Mouse (Mus musculus) ES-Bruce4 (cell line): ENCODE data around the gene Gm5475. TPM values are rescaled to one million over a fixed set of nuclear protein-coding genes. Genes with fewer than 3 reads are reported as not detected.

Source experiments
- H3K27ac ChIP-seq: 2 replicates; pipeline ENCODE4 v1.5.1; 2012; ENCODE audit warnings: low read length, inconsistent platforms; ENCODE audit not compliant: insufficient read depth
- H3K27me3 ChIP-seq: 2 replicates; pipeline ENCODE4 v1.6.1; 2012; ENCODE audit warnings: mild to moderate bottlenecking, low read length, inconsistent platforms; ENCODE audit not compliant: control insufficient read depth, poor library complexity, insufficient read depth, severe bottlenecking
- H3K36me3 ChIP-seq: 2 replicates; pipeline ENCODE4 v1.6.1; 2012; ENCODE audit warnings: inconsistent platforms, mild to moderate bottlenecking, low read length, moderate library complexity; ENCODE audit not compliant: control insufficient read depth, poor library complexity, insufficient read depth, severe bottlenecking
- H3K4me1 ChIP-seq: one replicate; pipeline ENCODE4 v1.8.1; 2011; ENCODE audit warnings: low read length; ENCODE audit not compliant: control insufficient read depth, insufficient read depth
- H3K4me3 ChIP-seq: 2 replicates; pipeline ENCODE4 v1.5.1; 2011; ENCODE audit warnings: low read depth, mild to moderate bottlenecking, low read length
- H3K9ac ChIP-seq: 2 replicates; pipeline ENCODE4 v1.6.1; 2012; ENCODE audit warnings: low read depth, mild to moderate bottlenecking, inconsistent platforms; ENCODE audit not compliant: poor library complexity, severe bottlenecking
- H3K9me3 ChIP-seq: replicated peaks from 2 replicates; pipeline ENCODE4 v1.6.1; 2012; ENCODE audit warnings: mild to moderate bottlenecking, low read length, inconsistent platforms; ENCODE audit not compliant: control insufficient read depth, poor library complexity, insufficient read depth, severe bottlenecking
- CTCF ChIP-seq: IDR thresholded peaks from one replicate; pipeline ENCODE4 v1.8.1; 2011; ENCODE audit warnings: low read depth, low read length
- EP300 ChIP-seq: IDR thresholded peaks from 2 replicates; pipeline ENCODE4 v1.6.1; 2011; ENCODE audit warnings: low read depth, low read length; ENCODE audit not compliant: insufficient read depth
- POLR2A ChIP-seq: IDR thresholded peaks from one replicate; pipeline ENCODE4 v1.8.1; 2011; ENCODE audit warnings: low read length; ENCODE audit not compliant: insufficient read depth
- polyA plus RNA-seq: library from polyadenylated mRNA; stranded (reverse); fragments of >200 nt; gene quantifications from 2 replicates; pipeline ENCODE4 v1.2.4, GENCODE M21; 2011; ENCODE audit warnings: low read depth; ENCODE audit not compliant: missing spikeins, insufficient read depth, insufficient read length

The Gm5475 gene
- polyA plus RNA-seq, 1 experiment = not detected

GRCm38 (mm10) chr15:100387544-100388223 is 34.3 kb upstream of the Gm5475 start:
- no peaks in the 10 kb centered on the region for H3K9me3 ChIP-seq
- no peaks in the 10 kb centered on the region for H3K4me1 ChIP-seq
- H3K27me3 ChIP-seq = no peaks in the 10 kb centered on the region
- TF ChIP-seq POLR2A = no peak
- no peak for TF ChIP-seq CTCF
- TF ChIP-seq EP300 = no peak
- no peak overlapping the region for H3K4me3 ChIP-seq
- no peak overlapping the region for H3K9ac ChIP-seq
- no peaks in the 10 kb centered on the region for H3K36me3 ChIP-seq
- H3K27ac ChIP-seq = no peak overlapping the region

- no peaks in the 10 kb centered on the region for H3K27me3 ChIP-seq
- H3K9me3 ChIP-seq = no peaks in the 10 kb centered on the region
- no peaks in the 10 kb centered on the region for H3K4me1 ChIP-seq
- no peak overlapping the region for H3K4me3 ChIP-seq
- H3K27ac ChIP-seq = no peak overlapping the region
- no peaks in the 10 kb centered on the region for H3K36me3 ChIP-seq
- TF ChIP-seq POLR2A (no peak), CTCF (no peak), EP300 (no peak)
- H3K9ac ChIP-seq = no peak overlapping the region
Observed at GRCm38 (mm10) chr15:100388224-100388835, 33.6 kb upstream of the Gm5475 start.

DNA sequence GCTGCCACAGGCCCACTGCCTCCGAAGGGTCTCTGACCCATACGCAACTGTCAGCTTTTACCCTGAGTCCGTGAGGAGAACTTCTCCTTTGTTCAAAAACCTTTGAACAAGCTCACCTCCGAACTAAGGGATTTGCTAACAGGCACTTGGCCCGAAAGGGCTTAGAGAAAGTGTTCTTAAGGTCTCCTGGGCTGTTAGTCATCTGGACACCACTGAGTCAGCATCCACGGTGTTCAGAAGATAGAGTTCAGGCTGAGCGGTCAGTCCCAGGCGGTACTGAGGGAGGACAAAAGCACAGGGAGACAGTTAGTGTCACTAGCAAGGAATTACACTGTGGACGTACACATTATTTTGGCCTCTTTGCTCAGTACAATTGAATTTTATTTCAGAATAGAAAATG is 33.1 kb upstream of the Gm5475 start:
- no peak overlapping the region for H3K27ac ChIP-seq
- no peak overlapping the region for H3K4me3 ChIP-seq
- H3K4me1 ChIP-seq = no peaks in the 10 kb centered on the region
- no peaks in the 10 kb centered on the region for H3K36me3 ChIP-seq
- H3K27me3 ChIP-seq = no peaks in the 10 kb centered on the region
- no peaks in the 10 kb centered on the region for H3K9me3 ChIP-seq
- no peak for TF ChIP-seq CTCF
- no peak for TF ChIP-seq POLR2A
- TF ChIP-seq EP300 = no peak
- H3K9ac ChIP-seq = no peak overlapping the region

GRCm38 (mm10) chr15:100391066-100391465 is 30.9 kb upstream of the Gm5475 start:
- Histone ChIP-seq H3K36me3 (no peaks in the 10 kb centered on the region), H3K4me3 (no peak overlapping the region), H3K4me1 (no peaks in the 10 kb centered on the region), H3K9ac (no peak overlapping the region), H3K27ac (no peak overlapping the region), H3K27me3 (no peaks in the 10 kb centered on the region), H3K9me3 (no peaks in the 10 kb centered on the region)
- TF ChIP-seq CTCF = no peak
- no peak for TF ChIP-seq POLR2A
- TF ChIP-seq EP300 = no peak

- TF ChIP-seq POLR2A (no peak), EP300 (no peak), CTCF (no peak)
- H3K9ac ChIP-seq = no peak overlapping the region
- H3K4me1 ChIP-seq = no peaks in the 10 kb centered on the region
- H3K27ac ChIP-seq = no peak overlapping the region
- no peak overlapping the region for H3K4me3 ChIP-seq
- no peaks in the 10 kb centered on the region for H3K9me3 ChIP-seq
- H3K36me3 ChIP-seq = no peaks in the 10 kb centered on the region
- no peaks in the 10 kb centered on the region for H3K27me3 ChIP-seq
Observed at GRCm38 (mm10) chr15:100391599-100391998, 30.3 kb upstream of the Gm5475 start.

- Histone ChIP-seq H3K9ac (no peak overlapping the region), H3K27me3 (no peaks in the 10 kb centered on the region), H3K36me3 (no peaks in the 10 kb centered on the region), H3K9me3 (no peaks in the 10 kb centered on the region), H3K4me3 (no peak overlapping the region), H3K27ac (no peak overlapping the region), H3K4me1 (no peaks in the 10 kb centered on the region)
- TF ChIP-seq CTCF = no peak
- no peak for TF ChIP-seq EP300
- TF ChIP-seq POLR2A = no peak
Observed at GRCm38 (mm10) chr15:100393016-100393415, 28.9 kb upstream of the Gm5475 start.
